Mouse (Mus musculus): ENCODE results near the gene Slc25a13. TPM values are rescaled to one million over a fixed set of nuclear protein-coding genes. Genes with fewer than 3 reads are reported as not detected.

Gene Slc25a13
- polyA plus RNA-seq, 1 experiment from 2014 or later, result 167 TPM

- Histone ChIP-seq H3K36me3 (replicated peaks; ENCODE audit: insufficient read depth, low read length) (peaks cover 13% of the 10 kb centered on the region; the same call in 1 of the 2 replicates), H3K4me3 (ENCODE audit: low read depth, low read length) (no peak overlapping the region), H3K4me1 (ENCODE audit: insufficient read depth) (no peaks in the 10 kb centered on the region), H3K27me3 (ENCODE audit: insufficient read depth, low read length) (no peaks in the 10 kb centered on the region), H3K27ac (ENCODE audit: low read depth) (no peak overlapping the region), H3K4me2 (ENCODE audit: low read depth, low read length) (no peak overlapping the region), H3K9ac (replicated peaks) (no peak overlapping the region), H3K9me3 (ENCODE audit: low read length) (no peaks in the 10 kb centered on the region)
- no peak for ATAC-seq
- no peak for DNase-seq
- TF ChIP-seq EP300 (IDR thresholded peaks at IDR 0.05; ENCODE audit: low read depth), result no peak
- no peak for TF ChIP-seq CTCF (IDR thresholded peaks at IDR 0.05; ENCODE audit: low read depth)
- 52% methylated on average over 4 of the region's 4 CpGs for WGBS (ENCODE audit: insufficient replicate concordance)
Observed at GRCm38 (mm10) chr6:6077234-6077633, 139.7 kb downstream of the Slc25a13 start.

- TF ChIP-seq EP300 (IDR thresholded peaks at IDR 0.05; ENCODE audit: low read depth), result no peak
- TF ChIP-seq CTCF (IDR thresholded peaks at IDR 0.05; ENCODE audit: low read depth), result no peak
- 80% methylated on average over 7 of the region's 7 CpGs for WGBS (ENCODE audit: insufficient replicate concordance)
- ATAC-seq, result no peak
Observed at GRCm38 (mm10) chr6:6075940-6076447, 141.0 kb downstream of the Slc25a13 start.

GRCm38 (mm10) chr6:6071038-6071437 is 145.9 kb downstream of the Slc25a13 start:
- Histone ChIP-seq H3K4me1 (ENCODE audit: insufficient read depth) (peaks cover 3% of the 10 kb centered on the region; the same call in 1 of the 2 replicates), H3K4me3 (ENCODE audit: low read depth, low read length) (no peak overlapping the region), H3K9ac (replicated peaks) (no peak overlapping the region), H3K27ac (ENCODE audit: low read depth) (no peak overlapping the region), H3K36me3 (replicated peaks; ENCODE audit: insufficient read depth, low read length) (peaks cover 9% of the 10 kb centered on the region; the same call in 1 of the 2 replicates), H3K9me3 (ENCODE audit: low read length) (no peaks in the 10 kb centered on the region), H3K4me2 (ENCODE audit: low read depth, low read length) (no peak overlapping the region), H3K27me3 (ENCODE audit: insufficient read depth, low read length) (no peaks in the 10 kb centered on the region)
- WGBS (ENCODE audit: insufficient replicate concordance), result 80% methylated on average over 7 of the region's 7 CpGs
- no peak for TF ChIP-seq EP300 (IDR thresholded peaks at IDR 0.05; ENCODE audit: low read depth)
- TF ChIP-seq CTCF (IDR thresholded peaks at IDR 0.05; ENCODE audit: low read depth), result no peak
- no peak for DNase-seq
- no peak for ATAC-seq

More at GRCm38 (mm10) chr6:6075940-6076447, 141.0 kb downstream of the Slc25a13 start:
- Histone ChIP-seq H3K4me2 (ENCODE audit: low read depth, low read length) (no peak overlapping the region), H3K9ac (replicated peaks) (no peak overlapping the region), H3K36me3 (replicated peaks; ENCODE audit: insufficient read depth, low read length) (peaks cover 20% of the 10 kb centered on the region), H3K4me3 (ENCODE audit: low read depth, low read length) (no peak overlapping the region), H3K27ac (ENCODE audit: low read depth) (no peak overlapping the region), H3K4me1 (ENCODE audit: insufficient read depth) (no peaks in the 10 kb centered on the region), H3K9me3 (ENCODE audit: low read length) (no peaks in the 10 kb centered on the region), H3K27me3 (ENCODE audit: insufficient read depth, low read length) (no peaks in the 10 kb centered on the region)
- no peak for DNase-seq

- no peak overlapping the region for H3K27ac ChIP-seq (ENCODE audit: low read depth)
- H3K9ac ChIP-seq (replicated peaks), result no peak overlapping the region
- ATAC-seq (peak; percentile 44; the same call in 1 of the 2 replicates), DNase-seq (no peak)
- H3K4me3 ChIP-seq (ENCODE audit: low read depth, low read length), result no peak overlapping the region
- no peak overlapping the region for H3K4me2 ChIP-seq (ENCODE audit: low read depth, low read length)
- 34% methylated on average over 3 of the region's 3 CpGs for WGBS (ENCODE audit: insufficient replicate concordance)
- TF ChIP-seq CTCF (IDR thresholded peaks at IDR 0.05; ENCODE audit: low read depth) (no peak), EP300 (IDR thresholded peaks at IDR 0.05; ENCODE audit: low read depth) (no peak)
- peaks cover 3% of the 10 kb centered on the region; the same call in 1 of the 2 replicates for H3K4me1 ChIP-seq (ENCODE audit: insufficient read depth)
- H3K9me3 ChIP-seq (ENCODE audit: low read length), result no peaks in the 10 kb centered on the region
- H3K36me3 ChIP-seq (replicated peaks; ENCODE audit: insufficient read depth, low read length), result peaks cover 12% of the 10 kb centered on the region; the same call in 1 of the 2 replicates
- no peaks in the 10 kb centered on the region for H3K27me3 ChIP-seq (ENCODE audit: insufficient read depth, low read length)
Observed at GRCm38 (mm10) chr6:6070015-6070414, 147.0 kb downstream of the Slc25a13 start.

- Histone ChIP-seq H3K36me3 (replicated peaks; ENCODE audit: insufficient read depth, low read length) (peaks cover 17% of the 10 kb centered on the region; the same call in 1 of the 2 replicates), H3K27ac (ENCODE audit: low read depth) (no peak overlapping the region), H3K27me3 (ENCODE audit: insufficient read depth, low read length) (no peaks in the 10 kb centered on the region), H3K4me3 (ENCODE audit: low read depth, low read length) (no peak overlapping the region), H3K4me1 (ENCODE audit: insufficient read depth) (peaks cover 3% of the 10 kb centered on the region; the same call in 1 of the 2 replicates), H3K4me2 (ENCODE audit: low read depth, low read length) (no peak overlapping the region), H3K9me3 (ENCODE audit: low read length) (no peaks in the 10 kb centered on the region), H3K9ac (replicated peaks) (no peak overlapping the region)
- DNase-seq, result no peak
- TF ChIP-seq EP300 (IDR thresholded peaks at IDR 0.05; ENCODE audit: low read depth) (no peak), CTCF (IDR thresholded peaks at IDR 0.05; ENCODE audit: low read depth) (no peak)
- WGBS (ENCODE audit: insufficient replicate concordance), result 77% methylated on average over 6 of the region's 6 CpGs
- ATAC-seq, result no peak
Observed at GRCm38 (mm10) chr6:6067201-6067600, 149.8 kb downstream of the Slc25a13 start.

GRCm38 (mm10) chr6:6058548-6058947 is 158.4 kb downstream of the Slc25a13 start:
- Histone ChIP-seq H3K9ac (replicated peaks) (no peak overlapping the region), H3K4me1 (ENCODE audit: insufficient read depth) (no peaks in the 10 kb centered on the region), H3K36me3 (replicated peaks; ENCODE audit: insufficient read depth, low read length) (no peaks in the 10 kb centered on the region; the same call in 1 of the 2 replicates), H3K27ac (ENCODE audit: low read depth) (no peak overlapping the region), H3K4me2 (ENCODE audit: low read depth, low read length) (no peak overlapping the region), H3K4me3 (ENCODE audit: low read depth, low read length) (no peak overlapping the region), H3K27me3 (ENCODE audit: insufficient read depth, low read length) (no peaks in the 10 kb centered on the region), H3K9me3 (ENCODE audit: low read length) (no peaks in the 10 kb centered on the region)
- no peak for DNase-seq
- ATAC-seq, result no peak
- TF ChIP-seq CTCF (IDR thresholded peaks at IDR 0.05; ENCODE audit: low read depth) (no peak), EP300 (IDR thresholded peaks at IDR 0.05; ENCODE audit: low read depth) (no peak)
- WGBS (ENCODE audit: insufficient replicate concordance), result 71% methylated on average over 3 of the region's 3 CpGs
